Mouse (Mus musculus): ENCODE data around the gene Mt2. TPM values are rescaled to one million over a fixed set of nuclear protein-coding genes. Genes with fewer than 3 reads are reported as not detected.

Mt2 gene
- total and polyA plus RNA-seq, 3 experiments = 4.3 to 212 (median 54.4) TPM

- no peak for DNase-seq (ENCODE audit: extremely low read depth)
Observed at GRCm38 (mm10) chr8:94140266-94140795, 32.1 kb upstream of the Mt2 start.

DNA sequence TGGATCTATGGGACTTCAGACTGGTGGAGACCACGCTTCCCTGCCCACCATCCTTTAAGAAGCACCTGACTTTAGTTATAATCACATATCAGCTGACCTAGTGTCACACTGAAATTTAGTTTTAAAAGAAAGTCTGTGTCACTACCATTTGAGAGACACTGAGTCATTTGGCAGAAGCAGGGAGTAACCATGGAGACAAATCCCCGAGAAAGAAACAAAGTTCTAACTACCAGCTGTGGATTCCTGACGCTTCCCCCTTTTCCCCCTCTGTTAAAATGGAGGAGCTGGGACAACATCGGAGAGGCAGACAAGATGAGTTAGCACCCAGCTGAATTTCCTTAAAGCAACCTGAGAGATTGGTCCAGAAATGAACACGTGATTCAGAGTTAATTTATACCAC is 24.2 kb upstream of the Mt2 start:
- no peaks in the 10 kb centered on the region for H3K36me3 ChIP-seq (replicated peaks in 1 of 2; ENCODE audit: control insufficient read depth in 1 of 2, insufficient read depth in 1 of 2, low read length in 1 of 2)
- H3K27me3 ChIP-seq (replicated peaks) = no peaks in the 10 kb centered on the region
- H3K4me3 ChIP-seq (replicated peaks in 1 of 3; ENCODE audit: low read depth in 2 of 3, low read length in 2 of 3, poor library complexity in 1 of 3) = no peak overlapping the region
- no peak for DNase-seq (ENCODE audit: extremely low read depth)
- no peak overlapping the region for H3K9ac ChIP-seq (ENCODE audit: insufficient read depth, low read depth)
- dilution Hi-C loops (cut with MboI; ENCODE audit: extremely low pct_ligation_motif_present, extremely low pct_unique_long_range_greater_than_20kb, low sequenced_read_pairs) = no loop called here
- no peaks in the 10 kb centered on the region for H3K79me2 ChIP-seq (replicated peaks; ENCODE audit: control insufficient read depth, extremely low read depth, insufficient read depth, poor library complexity, severe bottlenecking)
- H3K4me1 ChIP-seq (ENCODE audit: control insufficient read depth in 1 of 2, insufficient read depth in 2 of 2) = peaks cover 9 to 15% of the 10 kb centered on the region in 2 experiments
- no peaks in the 10 kb centered on the region for H3K9me3 ChIP-seq (replicated peaks; ENCODE audit: low read length)
- no peak overlapping the region for H3K27ac ChIP-seq (ENCODE audit: insufficient read depth, low read depth)
- in situ Hi-C loops (cut with MboI; ENCODE audit: low pct_ligation_motif_present, low pct_unique_long_range_greater_than_20kb, low sequenced_read_pairs) = no loop called here
- no peak overlapping the region for H3K4me2 ChIP-seq (ENCODE audit: insufficient read depth, low read depth, poor library complexity, severe bottlenecking)
- TF ChIP-seq POLR2A (IDR thresholded peaks at IDR 0.05; ENCODE audit: low read depth, low read length) (no peak), KAT2A (IDR thresholded peaks at IDR 0.05; ENCODE audit: insufficient replicate concordance, low read length) (no peak), JUND (conservative IDR thresholded peaks at IDR 0.05; ENCODE audit: low read depth, low read length) (no peak), MAZ (IDR thresholded peaks at IDR 0.05; ENCODE audit: low read depth, low read length) (no peak), MXI1 (IDR thresholded peaks at IDR 0.05; ENCODE audit: low read depth, low read length) (no peak), TCF12 (IDR thresholded peaks at IDR 0.05; ENCODE audit: low read depth, low read length) (no peak), JUN (IDR thresholded peaks at IDR 0.05; ENCODE audit: insufficient read depth, low read depth, low read length) (no peak), MAX (IDR thresholded peaks at IDR 0.05; ENCODE audit: low read length) (no peak), TBP (conservative IDR thresholded peaks at IDR 0.05; ENCODE audit: low read depth, low read length) (no peak), BHLHE40 (IDR thresholded peaks at IDR 0.05; ENCODE audit: low read depth, low read length) (no peak), UBTF (IDR thresholded peaks at IDR 0.05; ENCODE audit: low read depth, low read length) (no peak), GABPA (IDR thresholded peaks at IDR 0.05; ENCODE audit: insufficient replicate concordance, low read depth, low read length) (no peak), SMC3 (IDR thresholded peaks at IDR 0.05; ENCODE audit: low read depth, low read length) (no peak), ZMIZ1 (IDR thresholded peaks at IDR 0.05; ENCODE audit: low read depth, low read length) (no peak), HCFC1 (IDR thresholded peaks at IDR 0.05; ENCODE audit: low read depth, low read length) (no peak), ZNF384 (IDR thresholded peaks at IDR 0.05; ENCODE audit: low read depth, low read length) (no peak), E2F4 (IDR thresholded peaks at IDR 0.05; ENCODE audit: insufficient replicate concordance, low read depth, low read length) (no peak), CHD1 (IDR thresholded peaks at IDR 0.05; ENCODE audit: low read depth, low read length) (no peak)

More at GRCm38 (mm10) chr8:94140266-94140795, 32.1 kb upstream of the Mt2 start:
- Histone ChIP-seq H3K27me3 (replicated peaks) (peaks cover 5% of the 10 kb centered on the region), H3K27ac (ENCODE audit: insufficient read depth, low read depth) (no peak overlapping the region), H3K4me2 (ENCODE audit: insufficient read depth, low read depth, poor library complexity, severe bottlenecking) (no peak overlapping the region), H3K36me3 (replicated peaks in 1 of 2; ENCODE audit: control insufficient read depth in 1 of 2, insufficient read depth in 1 of 2, low read length in 1 of 2) (no peaks in the 10 kb centered on the region), H3K4me1 (ENCODE audit: control insufficient read depth in 1 of 2, insufficient read depth in 2 of 2) (no peaks in the 10 kb centered on the region), H3K9ac (ENCODE audit: insufficient read depth, low read depth) (no peak overlapping the region), H3K79me2 (replicated peaks; ENCODE audit: control insufficient read depth, extremely low read depth, insufficient read depth, poor library complexity, severe bottlenecking) (no peaks in the 10 kb centered on the region), H3K9me3 (replicated peaks; ENCODE audit: low read length) (peaks cover 5% of the 10 kb centered on the region), H3K4me3 (replicated peaks in 1 of 3; ENCODE audit: low read depth in 2 of 3, low read length in 2 of 3, poor library complexity in 1 of 3) (no peak overlapping the region)
- in situ Hi-C loops (cut with MboI; ENCODE audit: low pct_ligation_motif_present, low pct_unique_long_range_greater_than_20kb, low sequenced_read_pairs) (no loop called here), dilution Hi-C loops (cut with MboI; ENCODE audit: extremely low pct_ligation_motif_present, extremely low pct_unique_long_range_greater_than_20kb, low sequenced_read_pairs) (no loop called here)
- no peak for TF ChIP-seq CHD1 (IDR thresholded peaks at IDR 0.05; ENCODE audit: low read depth, low read length)
- no peak for TF ChIP-seq ZNF384 (IDR thresholded peaks at IDR 0.05; ENCODE audit: low read depth, low read length)
- no peak for TF ChIP-seq BHLHE40 (IDR thresholded peaks at IDR 0.05; ENCODE audit: low read depth, low read length)
- no peak for TF ChIP-seq MAZ (IDR thresholded peaks at IDR 0.05; ENCODE audit: low read depth, low read length)
- no peak for TF ChIP-seq MYC (IDR thresholded peaks at IDR 0.05; ENCODE audit: low read depth, low read length)
- no peak for TF ChIP-seq E2F4 (IDR thresholded peaks at IDR 0.05; ENCODE audit: insufficient replicate concordance, low read depth, low read length)
- TF ChIP-seq CHD2 (IDR thresholded peaks at IDR 0.05; ENCODE audit: low read length) = no peak
- TF ChIP-seq GABPA (IDR thresholded peaks at IDR 0.05; ENCODE audit: insufficient replicate concordance, low read depth, low read length) = no peak
- no peak for TF ChIP-seq PAX5 (IDR thresholded peaks at IDR 0.05; ENCODE audit: low read length)
- no peak for TF ChIP-seq SMC3 (IDR thresholded peaks at IDR 0.05; ENCODE audit: low read depth, low read length)
- TF ChIP-seq MAX (IDR thresholded peaks at IDR 0.05; ENCODE audit: low read length) = no peak
- TF ChIP-seq POLR2AphosphoS2 (IDR thresholded peaks at IDR 0.05; ENCODE audit: low read depth, low read length) = no peak
- TF ChIP-seq RCOR1 (conservative IDR thresholded peaks at IDR 0.05; ENCODE audit: low read depth, low read length) = no peak
